Mouse (Mus musculus) ES-Bruce4 (cell line): ENCODE measurements around the gene Mrpl17.

ENCODE experiments used
- EP300 ChIP-seq: IDR thresholded peaks from 2 replicates; pipeline ENCODE4 v1.6.1; 2011; ENCODE audit warnings: low read depth, low read length; ENCODE audit not compliant: insufficient read depth
- POLR2A ChIP-seq: IDR thresholded peaks from one replicate; pipeline ENCODE4 v1.8.1; 2011; ENCODE audit warnings: low read length; ENCODE audit not compliant: insufficient read depth

GRCm38 (mm10) chr7:105810877-105811489 lies at the start of gene Mrpl17:
- no peak for TF ChIP-seq EP300
- TF ChIP-seq POLR2A, result peak; percentile 60
